Mouse (Mus musculus) E14TG2a.4 (cell line): Measurements from ENCODE around the gene Spg7.
"Not testable (repeated sequence)": the region's sequence is repeated elsewhere in the genome, so short reads cannot be mapped to it uniquely, and the experiment has no call there.

Experiments used
- H3K27me3 ChIP-seq: 2 replicates; pipeline ENCODE4 v1.6.1; 2014; ENCODE audit warnings: low read length, control low read depth; ENCODE audit not compliant: insufficient read depth
- H3K36me3 ChIP-seq: 2 replicates; pipeline ENCODE4 v1.6.1; 2014; ENCODE audit warnings: low read length, control low read depth; ENCODE audit not compliant: insufficient read depth
- H3K4me1 ChIP-seq: replicated peaks from 2 replicates; pipeline ENCODE4 v1.6.1; 2014; ENCODE audit warnings: low read depth, low read length, control low read depth
- H3K4me3 ChIP-seq: replicated peaks from 2 replicates; pipeline ENCODE4 v1.5.1; 2014; ENCODE audit warnings: mild to moderate bottlenecking, low read length
- H3K9me3 ChIP-seq: 2 replicates; pipeline ENCODE4 v1.6.1; 2014; ENCODE audit warnings: low read length, control low read depth
- CTCF ChIP-seq: conservative IDR thresholded peaks from 2 replicates; pipeline ENCODE4 v1.5.1; 2014; ENCODE audit warnings: low read length
- NANOG ChIP-seq: IDR thresholded peaks from 2 replicates; pipeline ENCODE4 v1.6.1; 2014; ENCODE audit warnings: borderline replicate concordance, low read length, mixed read lengths
- POU5F1 ChIP-seq: IDR thresholded peaks from 2 replicates; pipeline ENCODE4 v1.6.1; 2014; ENCODE audit warnings: low read length, borderline replicate concordance

Spg7 gene

DNA sequence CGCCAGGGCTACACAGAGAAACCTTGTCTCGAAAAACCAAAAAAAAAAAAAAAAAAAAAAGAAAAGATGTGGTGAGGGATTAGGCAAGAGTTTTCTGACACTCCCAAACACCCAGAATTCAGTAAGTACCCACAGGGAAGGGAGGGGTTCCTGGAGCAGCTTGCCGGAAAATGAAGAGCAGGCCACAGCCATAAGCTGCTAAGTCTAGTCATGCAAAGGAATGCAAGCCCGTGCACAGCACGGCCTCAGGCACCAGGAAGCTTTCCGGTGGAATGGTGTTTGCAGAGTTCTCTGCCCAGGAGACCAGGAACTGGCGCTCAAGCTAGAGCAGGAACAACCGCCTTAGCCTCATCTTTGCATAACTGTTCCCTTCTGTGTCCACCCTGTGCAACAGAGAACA, 37.5 kb downstream of the Spg7 start:
- no peak for TF ChIP-seq NANOG
- no peak for TF ChIP-seq CTCF
- no peak for TF ChIP-seq POU5F1
- Histone ChIP-seq H3K4me1 (peaks cover 51% of the 10 kb centered on the region), H3K27me3 (no peaks in the 10 kb centered on the region), H3K4me3 (peak overlapping the region; percentile 95), H3K36me3 (peaks cover 43% of the 10 kb centered on the region), H3K9me3 (no peaks in the 10 kb centered on the region)

DNA sequence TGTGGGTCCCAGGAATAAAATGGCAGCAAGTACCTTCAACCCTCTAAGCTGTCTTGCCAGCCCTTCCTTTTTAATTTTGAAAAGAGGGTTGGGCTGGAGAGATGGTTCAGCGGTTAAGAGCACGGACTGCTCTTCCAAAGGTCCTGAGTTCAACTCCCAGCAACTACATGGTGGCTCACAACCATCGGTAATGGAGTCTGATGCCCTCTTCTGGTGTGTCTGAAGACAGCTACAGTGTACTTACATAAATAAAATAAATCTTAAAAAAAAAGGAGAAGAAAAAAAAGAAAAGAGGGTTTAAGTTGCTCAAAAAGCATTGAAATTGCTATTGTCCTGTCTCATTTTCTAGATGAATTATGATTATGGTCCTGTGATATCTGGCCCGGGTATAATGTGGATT, 38.5 kb downstream of the Spg7 start:
- Histone ChIP-seq H3K9me3 (no peaks in the 10 kb centered on the region), H3K27me3 (no peaks in the 10 kb centered on the region)

DNA sequence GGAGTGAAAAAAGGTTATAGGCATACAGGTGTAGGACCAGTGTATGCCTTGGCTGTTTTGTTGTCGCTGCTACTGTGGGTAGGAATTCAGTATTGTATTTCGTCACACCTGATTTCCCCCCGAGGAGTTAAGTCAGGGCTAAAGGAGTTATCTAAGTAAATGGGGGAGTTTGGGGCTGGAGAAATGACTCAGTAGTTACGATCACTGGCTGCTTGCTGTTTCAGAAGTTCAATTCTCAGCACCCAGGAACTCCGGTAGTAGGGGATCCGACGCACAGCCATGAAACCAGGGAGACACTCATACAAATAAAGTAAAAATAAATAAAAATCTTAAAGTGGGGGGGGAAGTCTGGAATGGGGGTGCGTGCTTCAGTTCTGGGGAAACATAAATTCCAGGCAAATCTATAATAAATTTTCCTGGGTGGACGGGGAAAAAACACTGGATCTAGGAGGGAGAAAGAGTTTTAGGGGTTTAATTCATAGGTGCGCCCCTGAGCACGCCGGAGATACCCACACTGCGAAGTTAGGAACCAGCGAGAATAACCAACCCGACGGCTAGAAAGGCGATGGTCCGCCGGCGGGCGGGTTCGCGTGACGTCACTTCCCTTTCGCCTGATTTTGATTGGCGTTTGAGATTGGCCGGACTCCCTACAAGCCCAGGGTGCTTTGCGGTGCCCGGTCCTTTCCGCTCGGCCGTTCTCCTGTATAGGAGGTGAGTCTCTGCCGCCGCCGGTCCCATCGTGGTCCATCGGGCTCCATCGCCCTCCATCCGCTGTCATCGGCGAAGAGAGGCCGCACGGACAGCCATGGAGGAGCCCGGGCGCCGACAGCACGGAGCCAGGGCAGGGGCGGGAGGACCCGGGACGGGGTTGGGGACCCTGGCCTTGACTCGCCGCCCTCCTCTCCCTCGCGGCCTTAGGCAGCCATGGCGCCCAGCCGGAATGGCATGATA, 39.3 kb downstream of the Spg7 start, which contains the start of gene Rpl13:
TSS of gene Rpl13 (plus strand) at position 616 of the 951 bp plus-strand sequence.
- Histone ChIP-seq H3K9me3 (no peaks in the 10 kb centered on the region), H3K36me3 (peaks cover 37% of the 10 kb centered on the region), H3K27me3 (no peaks in the 10 kb centered on the region), H3K4me3 (peak within 1 kb of the TSS; percentile 95), H3K4me1 (peaks cover 50% of the 10 kb centered on the region)
- no peak for TF ChIP-seq POU5F1
- no peak for TF ChIP-seq NANOG
- TF ChIP-seq CTCF: no peak

More for the DNA sequence above, 38.5 kb downstream of the Spg7 start:
- H3K36me3 ChIP-seq: peaks cover 41% of the 10 kb centered on the region
- H3K4me1 ChIP-seq: peaks cover 51% of the 10 kb centered on the region
- TF ChIP-seq POU5F1 (no peak), NANOG (no peak), CTCF (no peak)
- H3K4me3 ChIP-seq: peak overlapping the region; percentile 95

DNA sequence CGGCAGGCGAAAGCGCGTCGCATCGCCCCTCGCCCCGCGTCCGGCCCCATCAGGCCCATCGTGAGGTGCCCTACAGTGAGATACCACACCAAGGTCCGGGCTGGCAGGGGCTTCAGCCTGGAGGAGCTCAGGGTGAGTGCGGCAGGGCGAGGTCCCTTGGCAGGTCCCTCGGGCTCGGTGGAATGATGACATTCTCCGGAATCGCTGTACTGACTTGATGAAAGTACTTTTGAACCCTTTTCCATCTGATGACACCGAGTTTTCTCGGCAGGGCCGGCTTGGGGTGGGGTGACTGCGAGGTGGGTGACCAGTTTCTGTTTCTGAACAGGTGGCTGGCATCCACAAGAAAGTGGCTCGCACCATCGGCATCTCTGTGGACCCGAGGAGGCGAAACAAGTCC, 40.1 kb downstream of the Spg7 start:
- H3K27me3 ChIP-seq, H3K9me3 ChIP-seq: not testable (repeated sequence)
- H3K4me1 ChIP-seq: peaks cover 41% of the 10 kb centered on the region
- peak overlapping the region; percentile 95 for H3K4me3 ChIP-seq
- peaks cover 29% of the 10 kb centered on the region for H3K36me3 ChIP-seq

DNA sequence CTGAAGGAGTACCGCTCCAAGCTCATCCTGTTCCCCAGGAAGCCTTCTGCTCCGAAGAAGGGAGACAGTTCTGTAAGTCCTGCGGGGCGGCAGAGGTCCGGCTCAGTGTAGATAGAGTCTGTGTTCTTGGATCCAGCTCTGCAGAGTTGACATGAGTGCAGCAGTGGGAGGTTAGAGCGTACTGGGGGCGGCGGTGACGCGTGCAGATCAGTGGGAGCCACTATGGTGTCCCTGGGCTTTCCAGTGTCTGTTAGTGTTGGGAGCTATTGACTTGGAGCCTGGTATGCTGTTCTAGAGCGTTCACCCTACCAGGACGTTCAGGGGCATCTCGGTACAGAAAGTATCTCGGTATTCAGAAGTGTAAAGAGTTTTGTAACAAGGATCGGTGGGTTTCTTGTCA, 40.5 kb downstream of the Spg7 start:
- Histone ChIP-seq H3K4me1 (peaks cover 38% of the 10 kb centered on the region), H3K4me3 (peak overlapping the region; percentile 95), H3K27me3 (no peaks in the 10 kb centered on the region), H3K9me3 (no peaks in the 10 kb centered on the region), H3K36me3 (peaks cover 29% of the 10 kb centered on the region)
- TF ChIP-seq NANOG (no peak), CTCF (no peak), POU5F1 (no peak)

DNA sequence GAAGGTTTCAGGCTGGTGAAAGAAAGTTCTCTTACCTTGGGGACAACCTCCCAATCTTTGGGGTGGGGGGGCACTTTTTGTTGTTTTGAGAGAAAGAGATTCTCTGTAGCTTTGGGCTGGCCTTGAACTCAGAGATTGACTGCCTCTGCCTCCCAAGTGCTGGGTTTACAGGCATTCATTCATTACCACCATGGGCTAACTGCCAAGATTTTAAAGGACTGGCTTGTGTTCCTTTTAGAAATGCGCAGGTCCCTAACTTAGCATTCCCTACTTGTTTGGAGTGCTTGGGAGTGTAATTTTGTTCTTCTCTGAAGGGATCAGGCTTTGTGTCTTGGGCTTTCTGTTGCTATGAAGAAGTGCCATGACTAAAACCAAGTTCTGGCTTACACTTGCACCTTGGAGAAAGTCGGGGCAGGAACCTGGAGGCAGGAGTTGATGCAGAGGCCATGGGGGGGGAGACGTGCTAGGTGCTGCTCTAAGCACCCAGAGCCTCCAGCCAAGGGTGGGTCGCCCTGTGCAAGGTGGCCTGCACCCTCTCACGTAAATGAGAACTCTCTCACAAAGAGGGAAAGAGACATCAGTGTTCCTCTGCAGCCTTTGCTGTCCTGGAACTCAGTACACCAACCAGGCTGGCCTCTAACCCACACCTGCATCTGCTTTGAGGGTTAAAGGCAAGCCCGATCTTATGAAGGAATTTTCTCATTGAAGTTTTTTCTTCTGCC, 41.5 kb downstream of the Spg7 start:
- H3K4me3 ChIP-seq: peak overlapping the region; percentile 95
- peaks cover 33% of the 10 kb centered on the region for H3K4me1 ChIP-seq
- peaks cover 29% of the 10 kb centered on the region for H3K36me3 ChIP-seq
- no peaks in the 10 kb centered on the region for H3K9me3 ChIP-seq
- H3K27me3 ChIP-seq: no peaks in the 10 kb centered on the region
- TF ChIP-seq NANOG: no peak
- no peak for TF ChIP-seq CTCF
- no peak for TF ChIP-seq POU5F1

DNA sequence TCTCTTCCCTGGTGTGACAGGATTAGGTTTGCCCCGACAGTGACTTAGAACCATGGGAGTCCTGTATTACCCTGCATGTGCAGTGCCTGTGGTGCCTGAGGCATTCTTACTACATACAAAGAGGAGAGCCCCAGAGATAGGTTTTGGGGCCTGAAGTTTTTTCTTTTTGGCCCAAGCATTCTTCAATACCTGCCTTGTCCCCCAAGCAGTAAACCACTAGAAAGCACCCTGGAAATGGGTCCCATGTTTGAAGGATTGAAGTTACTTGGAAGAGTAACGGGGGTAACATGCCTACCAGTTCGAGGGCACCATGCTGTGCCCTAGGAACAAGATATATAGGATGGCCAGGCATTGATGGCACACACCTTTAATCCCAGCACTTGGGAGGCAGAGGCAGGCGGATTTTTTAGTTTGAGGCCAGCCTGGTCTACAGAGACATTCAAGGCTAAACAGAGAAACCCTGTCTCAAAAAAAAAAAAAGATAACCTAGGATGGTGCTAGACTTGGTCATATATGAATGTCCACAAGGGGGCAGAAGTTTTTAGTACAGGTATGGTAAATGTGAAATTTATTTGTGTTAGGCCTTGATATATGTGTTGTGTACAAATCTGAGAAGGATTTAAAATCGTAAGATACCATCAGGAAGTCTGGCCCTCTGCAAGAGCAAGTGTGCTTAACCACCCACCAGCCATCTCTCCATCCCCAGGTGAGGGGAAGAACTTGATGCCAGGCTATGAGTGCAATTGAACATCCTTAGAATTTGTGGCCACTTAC, 43.0 kb downstream of the Spg7 start:
- Histone ChIP-seq H3K9me3 (no peaks in the 10 kb centered on the region), H3K4me1 (peaks cover 21% of the 10 kb centered on the region), H3K36me3 (peaks cover 29% of the 10 kb centered on the region), H3K27me3 (no peaks in the 10 kb centered on the region), H3K4me3 (no peak overlapping the region)
- TF ChIP-seq NANOG (no peak), POU5F1 (no peak), CTCF (peak; percentile 15; the same call in 1 of the 2 replicates)

DNA sequence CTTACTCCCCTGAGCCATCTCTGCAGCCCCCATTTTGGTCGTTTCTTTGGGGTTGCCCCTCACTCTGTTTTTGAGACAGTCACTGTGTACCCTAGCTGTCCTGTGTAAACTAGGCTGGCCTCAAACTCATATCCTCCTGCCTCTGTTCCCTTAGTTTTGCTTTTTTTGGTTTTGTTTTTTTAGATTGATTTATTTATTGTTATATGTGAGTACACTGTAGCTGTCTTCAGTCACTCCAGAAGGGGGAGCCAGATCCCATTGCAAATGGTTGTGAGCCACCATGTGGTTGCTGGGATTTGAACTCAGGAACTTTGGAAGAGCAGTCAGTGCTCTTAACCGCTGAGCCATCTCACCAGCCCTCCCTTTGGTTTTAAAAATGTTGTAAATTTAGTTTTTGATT, 43.8 kb downstream of the Spg7 start:
- H3K36me3 ChIP-seq: peaks cover 29% of the 10 kb centered on the region
- TF ChIP-seq NANOG: no peak
- no peak for TF ChIP-seq POU5F1
- no peak; the same call in 1 of the 2 replicates for TF ChIP-seq CTCF
- H3K4me1 ChIP-seq: peaks cover 15% of the 10 kb centered on the region
- H3K4me3 ChIP-seq: no peak overlapping the region
- no peaks in the 10 kb centered on the region for H3K9me3 ChIP-seq
- no peaks in the 10 kb centered on the region for H3K27me3 ChIP-seq
